Mouse (Mus musculus): ENCODE measurements at regions not wholly inside any gene's neighbourhood (a gene's known extent, or its start where the extent isn't known, plus 50 kb on each side); places are given as distances from the start of the nearest gene placed in this dataset.

GRCm38 (mm10) chr2:50539741-50540441 lies 243.3 kb upstream of the Mmadhc start:
- DNase-seq (ENCODE audit: low spot score in 2 of 2): no peak

DNA sequence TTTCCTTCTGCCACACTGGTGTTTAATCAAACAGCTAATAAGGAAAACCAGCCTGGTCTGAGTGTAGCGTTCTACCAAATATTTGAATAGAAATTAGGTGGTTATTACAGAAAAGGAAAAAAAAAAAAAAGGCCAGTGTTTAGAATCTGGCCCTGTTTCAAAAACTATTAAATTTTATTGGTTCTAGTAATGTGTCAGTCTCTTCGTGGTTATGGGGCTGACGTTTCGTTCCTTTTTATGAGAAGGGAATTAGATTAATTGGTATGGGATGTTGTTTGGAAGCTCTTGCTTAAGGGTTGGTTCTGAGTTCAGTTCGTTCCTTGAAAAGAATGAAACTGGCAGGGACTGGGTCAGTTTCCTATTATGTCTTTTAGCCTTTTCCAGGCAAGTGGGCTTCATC lies 241.5 kb upstream of the Mmadhc start:
- no peak for DNase-seq (ENCODE audit: low spot score in 2 of 2)

- no peak for DNase-seq (ENCODE audit: low spot score in 2 of 2)
Observed at GRCm38 (mm10) chr2:50535085-50535878, 238.7 kb upstream of the Mmadhc start.

- DNase-seq (ENCODE audit: low spot score in 2 of 2): no peak
Observed at GRCm38 (mm10) chr2:50533702-50534101, 237.1 kb upstream of the Mmadhc start.

DNA sequence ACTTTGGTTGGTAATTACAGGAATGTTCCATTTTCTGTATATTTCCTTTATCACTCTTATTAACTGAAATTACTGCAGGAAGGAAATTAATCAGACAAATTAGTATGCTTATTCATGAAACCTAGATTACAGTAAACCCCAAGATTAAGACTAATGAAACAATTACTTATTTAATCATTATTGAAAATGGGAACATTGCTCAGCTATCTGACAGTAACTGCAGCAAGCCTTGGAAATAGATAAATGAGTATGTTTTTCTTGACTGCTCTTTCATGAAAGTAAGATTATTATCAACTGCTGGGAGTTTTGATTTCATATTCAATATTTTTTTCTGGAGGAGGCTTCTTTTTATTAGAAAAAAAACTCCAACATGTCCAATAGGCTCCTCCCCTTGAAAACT lies 230.8 kb upstream of the Mmadhc start:
- DNase-seq (ENCODE audit: low spot score in 2 of 2): no peak

DNA sequence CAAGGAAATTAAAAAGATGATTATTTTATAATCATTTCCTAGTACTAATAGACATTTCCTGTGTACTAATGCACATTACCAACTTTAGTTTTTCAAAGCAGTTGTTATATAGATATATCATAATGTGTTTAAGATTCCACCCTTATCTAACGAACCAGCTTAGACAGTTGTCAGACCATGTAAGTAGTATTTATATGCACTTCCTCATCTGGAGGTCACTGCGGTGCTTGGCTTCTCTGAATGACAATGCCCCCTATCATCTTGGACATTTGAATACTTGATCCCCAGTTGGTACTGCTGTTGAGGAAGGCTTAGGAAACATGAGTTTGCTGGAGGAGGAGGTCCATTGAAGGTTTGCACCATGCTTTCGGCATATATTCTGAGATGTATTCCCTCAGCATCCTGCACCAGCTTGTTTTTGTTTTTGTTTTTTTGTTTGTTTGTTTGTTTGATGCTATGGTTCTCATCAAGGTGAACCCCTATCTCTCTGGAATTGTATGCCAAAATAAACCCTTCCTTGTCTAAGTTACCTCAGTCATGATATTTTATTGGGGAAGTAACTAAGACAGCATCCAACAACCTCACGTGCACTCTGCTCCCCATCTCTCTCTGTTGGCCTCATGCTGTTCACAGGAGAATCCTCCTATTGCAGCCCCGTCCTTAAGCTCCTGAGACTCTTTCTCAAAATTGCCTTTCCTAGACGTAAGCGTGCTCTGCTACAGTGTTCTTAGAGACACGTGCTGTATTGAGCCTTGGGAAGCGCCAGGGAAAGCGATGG lies 228.4 kb upstream of the Mmadhc start:
- DNase-seq (ENCODE audit: low spot score in 2 of 2): no peak

GRCm38 (mm10) chr2:50520169-50520568 lies 223.6 kb upstream of the Mmadhc start:
- DNase-seq (ENCODE audit: low spot score in 2 of 2): no peak

DNA sequence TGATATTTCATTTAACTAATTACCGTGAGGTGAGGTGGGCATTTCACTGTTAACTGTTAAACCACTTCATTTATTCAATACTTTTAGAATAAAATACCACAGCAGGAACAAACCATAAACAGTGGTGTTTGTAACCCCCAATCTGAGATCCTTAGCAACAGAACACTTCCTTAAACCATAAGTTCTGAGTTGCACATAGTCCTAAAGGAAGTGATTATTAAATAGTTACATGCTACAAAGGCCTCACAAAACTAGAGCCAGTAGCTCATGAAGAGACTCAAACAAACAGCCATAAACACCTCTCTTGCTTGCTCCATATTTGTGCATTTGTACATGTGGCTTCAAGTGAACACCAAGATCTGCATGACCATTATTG lies 222.5 kb upstream of the Mmadhc start:
- DNase-seq (ENCODE audit: low spot score in 2 of 2): no peak

GRCm38 (mm10) chr2:50518371-50519128 lies 221.9 kb upstream of the Mmadhc start:
- DNase-seq (ENCODE audit: low spot score in 2 of 2): peak in 1 of 2 experiments; percentile 4

GRCm38 (mm10) chr2:50513276-50513675 lies 216.7 kb upstream of the Mmadhc start:
- no peak for DNase-seq (ENCODE audit: low spot score in 2 of 2)

GRCm38 (mm10) chr2:50498713-50499112 lies 202.1 kb upstream of the Mmadhc start:
- no peak for DNase-seq (ENCODE audit: low spot score in 2 of 2)

- no peak for DNase-seq (ENCODE audit: low spot score in 2 of 2)
Observed at GRCm38 (mm10) chr2:50496057-50496433, 199.4 kb upstream of the Mmadhc start.

DNA sequence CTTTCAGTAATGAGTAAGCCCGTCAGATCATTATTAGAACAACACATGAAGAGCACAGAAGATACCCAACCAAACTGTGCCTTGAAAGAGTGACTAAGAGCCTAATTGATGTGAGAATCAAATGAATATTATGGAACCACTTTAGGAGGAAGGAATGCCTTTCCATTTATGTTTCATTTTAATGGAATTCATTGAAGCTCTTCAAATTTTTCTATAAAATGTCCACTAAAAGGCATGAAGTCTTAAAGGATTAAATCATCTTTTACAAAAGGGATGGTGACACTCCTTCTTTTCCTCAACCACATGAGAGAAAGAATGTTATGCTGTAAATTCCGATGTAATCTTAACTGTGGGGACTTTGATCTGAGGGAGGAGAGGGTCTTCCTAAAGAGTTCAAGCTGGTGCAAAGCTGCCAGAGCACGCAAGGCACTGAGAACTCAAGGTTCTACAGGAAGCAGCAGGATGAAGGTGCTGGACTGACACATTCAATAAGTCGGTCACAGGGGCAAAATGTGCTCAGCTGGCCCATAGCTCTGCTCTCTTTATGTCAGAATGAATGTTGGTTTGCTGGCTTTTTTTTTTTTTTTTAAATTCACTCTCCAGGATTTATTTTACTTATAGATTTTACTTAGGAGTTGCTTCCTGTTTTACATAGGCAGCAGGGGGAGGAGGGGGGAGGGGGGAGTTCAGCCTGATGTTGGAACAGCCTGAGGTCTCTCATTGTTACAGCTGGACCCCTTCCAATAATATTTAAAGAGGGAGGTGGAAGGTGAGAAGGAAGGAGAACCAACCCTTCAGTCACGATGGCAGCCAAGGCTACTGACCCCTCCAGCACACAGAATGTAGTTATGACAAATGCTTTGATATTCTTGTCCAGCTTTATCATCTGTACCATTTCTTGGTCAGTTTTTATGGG lies 198.8 kb upstream of the Mmadhc start:
- no peak for DNase-seq (ENCODE audit: low spot score in 2 of 2)

DNA sequence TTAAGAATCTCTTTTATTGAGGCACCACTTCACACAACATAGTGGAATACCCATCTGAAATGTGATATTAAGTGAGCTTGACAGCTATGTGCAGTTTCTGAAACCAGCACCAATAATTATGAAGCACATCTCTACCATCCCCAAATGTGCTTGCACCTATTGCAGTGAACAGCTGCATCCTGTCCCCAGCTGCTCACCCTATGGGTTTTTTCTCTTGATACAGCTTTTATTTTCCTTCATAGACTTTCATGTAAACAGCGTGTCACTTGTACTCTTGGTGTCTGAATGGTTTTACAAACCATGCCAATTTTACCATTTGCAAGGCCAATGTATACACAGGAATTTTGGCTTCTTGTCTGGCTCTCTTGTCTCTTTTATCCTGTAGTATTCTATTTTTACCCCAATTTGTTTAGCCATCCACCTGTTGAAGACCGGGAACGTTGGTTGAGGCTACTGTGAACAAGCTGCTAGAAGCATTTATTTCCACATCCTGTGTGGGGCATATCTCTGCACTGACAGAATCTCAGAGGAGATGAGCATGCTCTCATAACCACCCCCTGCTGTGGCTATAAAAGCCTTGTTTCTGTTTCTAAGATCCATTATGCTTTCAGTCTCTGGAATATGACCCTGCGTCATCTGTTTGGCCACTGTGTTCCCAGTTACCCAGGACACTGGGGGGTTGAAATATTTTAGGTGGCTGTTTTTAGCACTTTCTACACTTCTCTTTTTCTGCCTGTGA lies 197.2 kb upstream of the Mmadhc start:
- no peak for DNase-seq (ENCODE audit: low spot score in 2 of 2)

GRCm38 (mm10) chr2:50463799-50464198 lies 167.2 kb upstream of the Mmadhc start:
- no peak for DNase-seq (ENCODE audit: low spot score in 2 of 2)

GRCm38 (mm10) chr2:50462378-50462777 lies 165.8 kb upstream of the Mmadhc start:
- no peak for DNase-seq (ENCODE audit: low spot score in 2 of 2)

GRCm38 (mm10) chr2:50456654-50457053 lies 160.1 kb upstream of the Mmadhc start:
- DNase-seq (ENCODE audit: low spot score in 2 of 2): no peak

DNA sequence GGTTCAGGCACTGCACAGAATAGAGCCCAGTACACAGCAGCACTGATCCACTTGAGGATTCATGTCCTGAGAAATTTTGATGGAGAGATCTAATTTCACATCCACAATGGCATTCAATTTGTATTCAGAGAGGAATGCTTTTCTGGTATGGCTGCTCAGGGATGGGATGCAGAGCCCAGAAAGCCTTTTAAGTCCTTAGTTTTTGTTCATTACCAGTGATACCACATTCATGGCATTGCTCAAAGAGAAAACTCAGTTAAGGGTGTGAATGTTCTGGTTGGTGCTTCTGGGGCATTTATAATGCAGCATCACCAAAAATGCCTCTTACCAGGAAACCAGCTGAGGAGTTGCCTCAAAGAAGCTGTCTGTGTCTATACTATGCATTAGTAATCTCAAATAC lies 151.5 kb upstream of the Mmadhc start:
- no peak for DNase-seq (ENCODE audit: low spot score in 2 of 2)

GRCm38 (mm10) chr2:50445963-50446485 lies 149.4 kb upstream of the Mmadhc start:
- no peak for DNase-seq (ENCODE audit: low spot score in 2 of 2)

GRCm38 (mm10) chr2:50440333-50440732 lies 143.7 kb upstream of the Mmadhc start:
- no peak for DNase-seq (ENCODE audit: low spot score in 2 of 2)
